Mouse (Mus musculus) liver, embryonic 12.5 days (tissue): ENCODE data around the gene Patl2. TPM values are rescaled to one million over a fixed set of nuclear protein-coding genes. Genes with fewer than 3 reads are reported as not detected.

Source experiments
- ATAC-seq: fragments of 200-750 bp; cut with Nextera tagmentation; 2 replicates; pipeline ENCODE4 v1.8.0; 2017; ENCODE audit warnings: moderate number of reproducible peaks, mild to moderate bottlenecking, moderate library complexity
- H3K27ac ChIP-seq: fragments of 300-500 bp; sonication (generic); 2 replicates; pipeline ENCODE4 v1.5.1; 2016; ENCODE audit warnings: mild to moderate bottlenecking
- H3K27me3 ChIP-seq: fragments of 300-500 bp; sonication (generic); replicated peaks from 2 replicates; pipeline ENCODE4 v1.6.1; 2016; ENCODE audit warnings: mild to moderate bottlenecking, moderate library complexity
- H3K36me3 ChIP-seq: fragments of 300-500 bp; sonication (generic); 2 replicates; pipeline ENCODE4 v1.6.1; 2016; ENCODE audit warnings: mild to moderate bottlenecking, moderate library complexity
- H3K4me1 ChIP-seq: fragments of 300-500 bp; sonication (generic); 2 replicates; pipeline ENCODE4 v1.6.1; 2016
- H3K4me2 ChIP-seq: fragments of 300-500 bp; sonication (generic); 2 replicates; pipeline ENCODE4 v1.6.1; 2016; ENCODE audit warnings: mild to moderate bottlenecking, moderate library complexity
- H3K4me3 ChIP-seq: fragments of 300-500 bp; sonication (generic); 2 replicates; pipeline ENCODE4 v1.5.1; 2016; ENCODE audit warnings: mild to moderate bottlenecking, moderate library complexity
- H3K9ac ChIP-seq: fragments of 300-500 bp; sonication (generic); 2 replicates; pipeline ENCODE4 v1.6.1; 2016; ENCODE audit warnings: mild to moderate bottlenecking, moderate library complexity
- H3K9me3 ChIP-seq: fragments of 300-500 bp; sonication (generic); replicated peaks from 2 replicates; pipeline ENCODE4 v1.6.1; 2016; ENCODE audit warnings: mild to moderate bottlenecking, moderate library complexity
- WGBS: fragments of 180-500 bp; shearing (Covaris S2); methylation state at CpG from one replicate; pipeline ENCODE4 v1.1.7; 2016; ENCODE audit not compliant: insufficient replicate concordance; 5-methylcytosine and 5-hydroxymethylcytosine counted together
- polyA plus RNA-seq: library from polyadenylated mRNA; unstranded; fragments of >200 nt; fragmentation: Nextera tagmentation; extraction: Ambion mirVana; gene quantifications from 2 replicates; pipeline ENCODE4 v1.2.1, GENCODE M21; 2016

Gene Patl2
- polyA plus RNA-seq: 0.05 TPM in 1 of 2 replicates, not detected in the other

DNA sequence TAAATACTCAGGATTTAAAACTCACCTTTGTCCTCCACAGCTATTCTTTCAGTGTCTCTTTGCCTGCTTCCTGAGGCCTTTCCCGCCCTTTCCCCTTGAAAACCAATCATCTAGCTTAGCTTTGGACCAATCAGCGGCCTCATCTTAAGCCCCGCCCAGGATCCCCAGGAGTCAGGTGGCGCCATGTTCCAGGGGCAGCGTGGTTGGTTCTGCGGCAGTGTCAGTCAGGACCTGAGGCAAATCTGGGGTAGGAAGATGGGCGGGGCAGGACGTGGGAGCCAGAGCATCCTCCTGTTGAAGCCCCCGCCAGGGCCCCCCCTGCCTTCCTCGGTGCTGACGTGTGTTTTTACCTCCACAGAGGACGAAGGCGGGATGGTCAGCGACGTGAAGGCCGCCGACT is at the start of gene Patl2, which contains the start of gene Terb2:
Gene Patl2 (minus strand): TSS at position 84 of the 400 bp plus-strand sequence.
Gene Terb2 (plus strand): TSS at position 167 of the 400 bp plus-strand sequence.
- 74% methylated on average over 17 of the region's 17 CpGs for WGBS
- no peaks in the 10 kb centered on the region for H3K36me3 ChIP-seq
- no peak within 1 kb of the TSS for H3K4me3 ChIP-seq
- H3K27me3 ChIP-seq: no peaks in the 10 kb centered on the region
- H3K9ac ChIP-seq: no peak within 1 kb of the TSS
- no peak within 1 kb of the TSS for H3K4me2 ChIP-seq
- H3K4me1 ChIP-seq: peaks cover 6% of the 10 kb centered on the region; the same call in 1 of the 2 replicates
- H3K27ac ChIP-seq: no peak within 1 kb of the TSS
- no peak for ATAC-seq
- no peaks in the 10 kb centered on the region for H3K9me3 ChIP-seq

DNA sequence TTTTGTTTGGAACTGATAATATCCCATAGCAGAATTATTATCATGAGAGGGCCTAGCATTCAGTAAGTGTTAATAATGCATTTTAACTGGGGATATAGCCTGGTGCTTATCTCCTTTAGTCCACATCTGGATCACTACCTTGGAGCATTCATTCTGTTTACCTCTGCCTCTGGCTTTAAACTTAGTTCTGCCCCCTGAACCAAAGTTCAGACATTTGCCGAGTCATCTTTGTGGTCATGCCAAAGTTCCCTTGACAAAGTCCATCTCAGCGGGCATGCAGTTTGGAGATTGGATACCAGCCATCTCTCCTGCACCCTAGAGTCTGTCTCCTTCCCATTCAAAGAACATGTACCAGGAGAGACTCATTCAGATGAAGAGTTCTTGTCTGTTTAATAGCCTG is 49.4 kb upstream of the Patl2 start:
- Histone ChIP-seq H3K9me3 (no peaks in the 10 kb centered on the region), H3K9ac (peak overlapping the region; percentile 80), H3K36me3 (peaks cover 12% of the 10 kb centered on the region; the same call in 1 of the 2 replicates), H3K27ac (peak overlapping the region; percentile 93), H3K4me2 (peak overlapping the region; percentile 84), H3K4me3 (peak overlapping the region; percentile 77), H3K4me1 (peaks cover 57% of the 10 kb centered on the region), H3K27me3 (no peaks in the 10 kb centered on the region)
- 24% methylated on average over 2 of the region's 2 CpGs for WGBS
- ATAC-seq: peak; percentile 35

DNA sequence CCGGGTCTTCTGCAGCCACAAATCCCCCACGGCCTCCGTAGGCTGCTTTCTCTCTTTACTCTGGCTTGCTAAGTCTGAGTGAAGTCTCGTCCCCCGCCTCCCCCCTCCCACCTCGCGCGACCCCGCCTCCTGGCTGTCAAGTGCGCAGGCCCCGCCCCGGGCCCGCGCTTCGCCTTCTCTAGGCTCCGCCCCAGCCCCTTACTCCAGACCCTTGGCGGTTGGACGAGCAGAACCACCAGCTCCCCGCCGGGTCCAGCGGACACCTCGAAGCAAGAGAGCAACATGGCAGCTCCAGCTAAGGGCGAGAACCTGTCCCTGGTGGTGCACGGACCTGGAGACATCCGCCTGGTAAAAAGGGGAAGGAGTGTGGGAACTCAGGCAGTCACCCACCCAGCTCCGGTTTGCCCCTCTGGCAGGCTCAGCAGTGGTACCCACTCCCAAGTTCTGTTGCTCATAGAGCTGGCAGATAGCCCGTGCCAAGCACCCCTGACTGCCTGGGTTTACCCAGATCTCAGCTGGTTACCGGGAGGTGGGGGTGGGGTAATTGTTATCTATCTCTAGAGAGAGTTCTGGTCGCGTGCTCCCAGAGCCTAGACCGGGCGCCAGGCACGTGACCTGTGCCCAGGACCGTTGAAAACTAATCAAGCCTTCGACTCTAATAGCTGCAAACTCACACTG is 48.8 kb upstream of the Patl2 start, which contains the start of gene Sord:
Gene Sord (plus strand): TSS at position 139 of the 678 bp plus-strand sequence.
- Histone ChIP-seq H3K4me1 (peaks cover 62% of the 10 kb centered on the region), H3K4me3 (peak within 1 kb of the TSS; percentile 77), H3K36me3 (peaks cover 12% of the 10 kb centered on the region; the same call in 1 of the 2 replicates), H3K27ac (peak within 1 kb of the TSS; percentile 93), H3K9me3 (no peaks in the 10 kb centered on the region), H3K4me2 (peak within 1 kb of the TSS; percentile 84), H3K27me3 (no peaks in the 10 kb centered on the region), H3K9ac (peak within 1 kb of the TSS; percentile 80)
- 2% methylated on average over 35 of the region's 35 CpGs for WGBS
- peak; percentile 94 for ATAC-seq

DNA sequence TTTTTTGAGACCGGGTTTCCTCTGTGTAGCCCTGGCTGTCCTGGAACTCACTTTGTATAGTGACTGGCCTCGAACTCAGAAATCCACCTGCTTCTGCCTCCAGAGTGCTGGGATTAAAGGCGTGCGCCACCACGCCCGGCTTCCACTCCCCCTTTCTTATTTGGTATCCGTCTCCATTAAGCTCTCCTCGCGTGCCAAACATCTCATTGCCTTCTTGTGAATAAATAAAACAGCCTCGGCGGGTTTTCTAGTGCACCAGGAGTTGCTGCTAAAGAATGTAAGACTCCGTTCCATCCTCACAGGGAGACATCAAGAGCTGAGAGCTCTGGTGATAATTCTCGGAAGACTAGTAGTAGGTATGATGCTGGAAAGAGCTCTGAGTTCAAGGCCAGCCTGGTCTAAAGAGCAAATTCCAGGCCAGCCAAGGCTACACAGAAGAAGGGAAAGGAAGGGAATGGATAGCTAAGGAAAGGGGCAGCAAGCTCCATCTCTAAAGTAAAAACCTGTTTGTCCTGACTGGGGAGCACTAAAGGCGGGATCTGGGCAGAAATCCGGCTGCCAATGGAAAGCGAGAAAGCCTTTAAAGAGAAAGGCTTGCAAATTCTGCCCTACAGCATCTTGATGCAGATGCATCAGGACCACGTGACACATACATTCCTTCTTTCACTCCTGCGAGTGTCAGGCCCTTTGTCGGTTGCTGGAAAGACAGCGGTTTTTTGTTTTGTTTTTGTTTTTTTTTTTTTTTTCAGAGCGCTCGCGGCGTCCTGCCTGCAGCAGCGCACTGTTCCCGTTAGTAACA is 48.0 kb upstream of the Patl2 start:
- ATAC-seq: peak; percentile 1; the same call in 1 of the 2 replicates

DNA sequence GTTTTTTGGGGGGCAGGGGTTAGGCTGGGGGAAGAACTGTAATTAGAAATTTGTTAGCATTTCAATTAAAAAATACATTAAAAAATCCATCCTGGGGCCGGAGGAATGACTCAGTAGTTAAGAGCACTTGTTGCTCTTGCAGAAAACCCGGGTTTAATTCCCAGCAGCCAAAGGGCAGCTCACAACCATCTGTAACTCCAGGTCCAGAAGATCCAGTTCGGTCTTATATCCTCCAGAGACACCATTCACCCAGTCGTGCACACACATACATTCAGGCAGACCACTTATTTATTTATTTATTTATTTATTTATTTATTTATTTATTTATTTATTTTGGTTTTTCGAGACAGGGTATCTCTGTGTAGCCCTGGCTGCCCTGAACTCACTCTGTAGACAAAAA is 47.4 kb upstream of the Patl2 start:
- no peak overlapping the region for H3K4me3 ChIP-seq
- peaks cover 51% of the 10 kb centered on the region for H3K4me1 ChIP-seq
- no peaks in the 10 kb centered on the region for H3K27me3 ChIP-seq
- 44% methylated on average over 5 of the region's 5 CpGs for WGBS
- no peak overlapping the region for H3K9ac ChIP-seq
- peak overlapping the region; percentile 84 for H3K4me2 ChIP-seq
- H3K27ac ChIP-seq: no peak overlapping the region; the same call in 1 of the 2 replicates
- H3K9me3 ChIP-seq: no peaks in the 10 kb centered on the region
- peaks cover 10% of the 10 kb centered on the region; the same call in 1 of the 2 replicates for H3K36me3 ChIP-seq
- no peak for ATAC-seq

More for the DNA sequence above, 48.0 kb upstream of the Patl2 start:
- Histone ChIP-seq H3K27ac (peak overlapping the region; percentile 93), H3K27me3 (no peaks in the 10 kb centered on the region), H3K4me2 (peak overlapping the region; percentile 84), H3K4me3 (peak overlapping the region; percentile 77), H3K9ac (peak overlapping the region; percentile 80), H3K4me1 (peaks cover 56% of the 10 kb centered on the region), H3K36me3 (peaks cover 12% of the 10 kb centered on the region; the same call in 1 of the 2 replicates), H3K9me3 (no peaks in the 10 kb centered on the region)
- WGBS: 9% methylated on average over 26 of the region's 26 CpGs

DNA sequence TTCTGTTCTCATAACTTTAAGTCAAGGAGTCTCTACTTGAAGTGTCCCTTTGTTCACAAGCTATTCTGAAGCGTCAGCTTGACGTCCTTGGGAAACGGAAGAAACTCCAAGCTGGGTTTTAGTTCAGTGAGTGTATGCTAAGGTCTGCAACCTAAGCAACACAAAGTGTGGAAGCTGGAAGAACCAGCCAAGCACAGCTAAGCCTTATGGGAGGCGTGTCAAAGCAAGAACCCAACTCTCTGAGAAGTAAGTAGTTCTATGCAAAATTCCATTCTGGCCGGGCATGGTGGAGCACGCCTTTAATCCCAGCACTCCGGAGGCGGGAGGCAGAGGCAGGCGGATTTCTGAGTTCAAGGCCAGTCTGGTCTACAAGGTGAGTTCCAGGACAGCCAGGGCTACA is 45.6 kb upstream of the Patl2 start:
- Histone ChIP-seq H3K27me3 (no peaks in the 10 kb centered on the region), H3K27ac (no peak overlapping the region), H3K4me3 (no peak overlapping the region), H3K9me3 (no peaks in the 10 kb centered on the region), H3K36me3 (peaks cover 3% of the 10 kb centered on the region; the same call in 1 of the 2 replicates), H3K9ac (no peak overlapping the region), H3K4me2 (no peak overlapping the region), H3K4me1 (peaks cover 53% of the 10 kb centered on the region)
- no peak for ATAC-seq
- 82% methylated on average over 9 of the region's 9 CpGs for WGBS

DNA sequence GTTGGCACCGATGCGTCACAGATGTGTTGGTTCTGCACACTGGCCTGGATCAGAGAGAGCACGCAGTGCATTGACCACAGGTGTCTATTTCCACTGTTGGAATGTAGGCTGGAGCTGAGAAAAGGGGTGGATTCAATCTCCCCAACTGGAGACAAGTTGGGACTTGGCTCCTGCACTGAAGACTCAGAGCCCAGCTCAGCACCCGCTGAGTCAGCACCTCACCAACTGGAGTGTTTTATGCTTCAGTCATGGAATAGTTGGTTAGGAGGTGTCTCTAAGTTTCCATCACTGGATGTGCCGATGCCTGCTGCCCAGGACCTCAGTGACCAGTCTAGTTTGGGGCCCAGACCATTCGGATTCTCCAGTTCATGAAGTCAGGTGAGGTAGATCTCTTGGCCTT is 44.4 kb upstream of the Patl2 start:
- no peak for ATAC-seq
- Histone ChIP-seq H3K4me3 (no peak overlapping the region), H3K27me3 (no peaks in the 10 kb centered on the region), H3K4me1 (peaks cover 49% of the 10 kb centered on the region), H3K4me2 (no peak overlapping the region), H3K9ac (no peak overlapping the region), H3K36me3 (no peaks in the 10 kb centered on the region), H3K9me3 (no peaks in the 10 kb centered on the region), H3K27ac (peak overlapping the region; percentile 21; the same call in 1 of the 2 replicates)
- WGBS: 84% methylated on average over 6 of the region's 6 CpGs

DNA sequence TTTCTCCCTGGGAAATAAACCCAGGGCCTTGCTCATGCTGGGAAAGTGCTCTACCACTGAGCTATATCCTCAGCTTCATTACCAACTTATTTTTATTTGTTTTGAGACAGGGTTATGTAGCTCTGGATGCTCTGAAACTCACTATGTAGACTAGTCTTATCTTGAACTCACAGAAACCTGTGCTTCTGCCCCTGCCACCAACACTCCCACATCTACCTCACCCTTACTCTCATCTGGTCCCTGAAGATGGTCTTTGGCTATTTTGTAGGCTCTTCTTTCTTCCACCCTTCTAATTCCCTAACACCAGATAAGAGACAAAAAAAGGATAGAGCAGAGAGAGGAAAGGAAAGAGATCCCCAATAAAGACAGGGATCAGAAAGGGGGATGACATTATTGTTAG is 37.7 kb upstream of the Patl2 start:
- ATAC-seq: peak; percentile 64
- H3K27ac ChIP-seq: no peak overlapping the region
- H3K27me3 ChIP-seq: no peaks in the 10 kb centered on the region
- no peak overlapping the region for H3K4me2 ChIP-seq
- peaks cover 60% of the 10 kb centered on the region for H3K4me1 ChIP-seq
- no peak overlapping the region for H3K9ac ChIP-seq
- H3K9me3 ChIP-seq: no peaks in the 10 kb centered on the region
- H3K36me3 ChIP-seq: no peaks in the 10 kb centered on the region
- no peak overlapping the region for H3K4me3 ChIP-seq

DNA sequence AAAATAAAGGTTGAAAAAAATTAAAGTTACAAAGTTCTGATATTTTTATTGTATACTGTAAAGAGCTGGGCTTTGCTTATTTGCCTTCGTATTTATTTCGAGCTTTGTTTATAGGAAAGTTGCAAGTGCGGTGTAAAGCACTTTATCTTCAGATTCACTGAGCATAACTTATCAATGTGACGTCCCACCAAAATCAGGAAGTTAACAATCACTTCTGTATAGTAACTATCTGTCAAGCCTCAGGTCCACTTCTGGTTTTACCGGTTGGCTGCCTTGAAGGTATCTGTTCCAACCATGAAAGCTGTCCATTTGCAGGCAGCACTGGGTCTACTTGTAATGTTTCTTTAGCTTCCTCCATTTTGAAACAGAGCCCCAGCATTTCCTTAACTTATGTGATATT is 36.3 kb upstream of the Patl2 start:
- H3K27me3 ChIP-seq: no peaks in the 10 kb centered on the region
- no peak overlapping the region for H3K4me3 ChIP-seq
- H3K36me3 ChIP-seq: no peaks in the 10 kb centered on the region
- ATAC-seq: no peak
- 53% methylated on average over 5 of the region's 5 CpGs for WGBS
- no peak overlapping the region for H3K27ac ChIP-seq
- H3K4me2 ChIP-seq: no peak overlapping the region
- peaks cover 62% of the 10 kb centered on the region for H3K4me1 ChIP-seq
- no peak overlapping the region for H3K9ac ChIP-seq
- H3K9me3 ChIP-seq: no peaks in the 10 kb centered on the region

DNA sequence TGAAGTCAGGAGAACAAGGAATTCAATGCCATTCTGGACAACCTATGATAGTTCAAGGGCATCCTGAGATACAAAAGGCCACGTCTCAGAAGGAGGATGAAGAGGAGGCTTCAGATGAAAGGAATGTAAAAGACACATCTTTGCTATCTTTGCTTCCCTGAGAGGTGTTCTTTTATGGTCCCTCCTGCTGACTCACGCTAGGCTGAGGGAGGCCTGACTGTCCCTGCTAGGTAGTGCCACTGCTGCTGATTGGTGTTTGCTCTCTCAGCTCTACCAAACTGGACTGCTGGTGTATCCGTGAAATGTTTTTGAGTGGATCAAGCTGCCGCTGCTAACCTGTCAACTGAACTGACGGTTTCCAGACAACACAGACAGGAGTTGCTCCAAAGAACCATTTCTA is 35.8 kb upstream of the Patl2 start:
- H3K36me3 ChIP-seq: no peaks in the 10 kb centered on the region
- 0 out of 2 replicates have a peak, but pooled peaks have one; percentile 36 for ATAC-seq
- H3K4me3 ChIP-seq: no peak overlapping the region
- WGBS: 40% methylated on average over 5 of the region's 5 CpGs
- H3K9ac ChIP-seq: no peak overlapping the region
- H3K27me3 ChIP-seq: no peaks in the 10 kb centered on the region
- 0 out of 2 replicates have a peak overlapping the region, but pooled peaks have one; percentile 20 for H3K27ac ChIP-seq
- peaks cover 62% of the 10 kb centered on the region for H3K4me1 ChIP-seq
- 0 out of 2 replicates have a peak, but pooled peaks cover under 1% of the 10 kb centered on the region for H3K9me3 ChIP-seq
- H3K4me2 ChIP-seq: no peak overlapping the region

DNA sequence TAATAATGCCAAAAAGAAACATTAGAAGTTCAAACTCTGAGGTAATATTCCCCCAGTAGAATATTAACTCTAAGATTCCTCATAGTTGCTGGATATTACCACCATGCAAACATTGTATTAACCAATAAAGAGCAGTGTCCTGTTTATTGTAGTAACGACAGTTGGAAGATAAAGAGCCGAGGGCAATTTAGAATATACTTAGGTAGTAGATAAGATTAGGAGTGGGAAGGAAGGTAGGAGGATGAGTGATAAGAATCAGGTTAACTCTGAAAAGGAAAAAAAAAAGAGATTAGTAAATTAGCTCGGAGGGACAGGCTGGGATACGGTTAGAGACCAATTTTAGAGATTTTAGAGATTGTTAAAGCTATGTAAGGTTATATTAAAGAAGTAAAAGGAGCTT is 35.4 kb upstream of the Patl2 start:
- H3K27ac ChIP-seq: 0 out of 2 replicates have a peak overlapping the region, but pooled peaks have one; percentile 20
- H3K4me1 ChIP-seq: peaks cover 62% of the 10 kb centered on the region
- H3K36me3 ChIP-seq: no peaks in the 10 kb centered on the region
- no peak overlapping the region for H3K9ac ChIP-seq
- H3K4me3 ChIP-seq: no peak overlapping the region
- H3K9me3 ChIP-seq: peaks cover 4% of the 10 kb centered on the region; the same call in 1 of the 2 replicates
- no peak for ATAC-seq
- WGBS: 19% methylated on average over 4 of the region's 4 CpGs
- no peak overlapping the region for H3K4me2 ChIP-seq
- no peaks in the 10 kb centered on the region for H3K27me3 ChIP-seq

DNA sequence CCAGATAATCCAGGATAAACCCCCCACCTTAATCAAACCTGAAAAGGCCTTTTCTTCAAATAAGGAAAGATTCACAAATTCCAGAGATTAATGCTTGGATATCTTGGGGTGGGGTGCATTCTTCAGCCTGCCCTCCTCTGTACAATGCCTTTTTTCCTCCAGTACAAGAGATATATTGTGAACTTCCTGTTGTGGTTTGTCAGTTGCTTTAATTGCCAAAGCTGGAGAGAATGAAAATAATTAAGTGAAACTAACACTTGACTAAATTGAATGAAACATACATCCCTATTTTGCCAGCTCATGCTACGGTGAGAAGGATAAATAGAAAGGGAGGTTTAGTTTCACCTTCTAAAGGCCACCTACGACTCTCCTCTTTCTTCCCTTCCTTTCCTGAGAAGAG is 32.2 kb upstream of the Patl2 start:
- 61% methylated on average over 2 of the region's 2 CpGs for WGBS

More for the DNA sequence above, 32.2 kb upstream of the Patl2 start:
- Histone ChIP-seq H3K4me2 (no peak overlapping the region), H3K9me3 (peaks cover 4% of the 10 kb centered on the region; the same call in 1 of the 2 replicates), H3K4me3 (no peak overlapping the region), H3K4me1 (peaks cover 53% of the 10 kb centered on the region), H3K27ac (peak overlapping the region; percentile 4; the same call in 1 of the 2 replicates), H3K36me3 (no peaks in the 10 kb centered on the region), H3K27me3 (no peaks in the 10 kb centered on the region), H3K9ac (no peak overlapping the region)
- ATAC-seq: no peak
